Mouse (Mus musculus) small intestine, adult 2 months (tissue): ENCODE measurements around the gene Ngdn.

Source experiments
- CTCF ChIP-seq: fragments of 200-500 bp; IDR thresholded peaks from 2 replicates; pipeline ENCODE4 v1.5.1; 2012; ENCODE audit warnings: low read depth, mild to moderate bottlenecking, control low read depth, inconsistent platforms, low read length, moderate library complexity, mixed read lengths; ENCODE audit not compliant: insufficient replicate concordance, insufficient read length; ENCODE audit errors: extremely low read depth
- POLR2A ChIP-seq: fragments of 200-500 bp; IDR thresholded peaks from 2 replicates; pipeline ENCODE4 v1.6.1; 2012; ENCODE audit warnings: low read depth, mild to moderate bottlenecking, control low read depth, inconsistent platforms, low read length, moderate library complexity

DNA sequence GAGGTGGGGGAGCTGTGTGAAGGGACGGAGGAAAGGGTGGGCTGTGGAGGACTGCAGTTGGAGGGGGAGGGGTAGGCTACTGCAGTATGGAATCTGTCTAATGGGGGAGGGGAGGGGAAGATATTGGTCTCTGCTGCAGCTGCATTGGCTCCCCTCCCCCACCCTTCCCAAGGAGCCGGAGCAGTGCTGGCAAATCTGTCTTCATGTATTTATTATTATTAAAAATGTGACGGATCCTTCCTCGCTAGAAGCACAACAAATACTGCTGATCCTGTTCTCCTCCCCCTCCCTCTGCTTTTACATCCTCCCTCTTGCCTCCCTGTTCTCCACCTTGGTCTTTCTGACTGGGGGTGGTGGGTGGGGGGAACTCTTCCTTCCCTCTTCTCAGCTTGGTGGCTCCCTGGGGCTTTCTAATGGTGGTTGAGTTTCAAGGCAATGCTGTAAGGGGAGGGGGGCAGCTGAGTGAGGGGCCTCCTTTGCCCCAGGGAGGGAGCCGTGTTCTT lies 13.1 kb downstream of the Ngdn start:
- TF ChIP-seq CTCF (no peak), POLR2A (no peak)
